8 mouse cellular contexts compared by ENCODE assay signal in the genomic region with DNA sequence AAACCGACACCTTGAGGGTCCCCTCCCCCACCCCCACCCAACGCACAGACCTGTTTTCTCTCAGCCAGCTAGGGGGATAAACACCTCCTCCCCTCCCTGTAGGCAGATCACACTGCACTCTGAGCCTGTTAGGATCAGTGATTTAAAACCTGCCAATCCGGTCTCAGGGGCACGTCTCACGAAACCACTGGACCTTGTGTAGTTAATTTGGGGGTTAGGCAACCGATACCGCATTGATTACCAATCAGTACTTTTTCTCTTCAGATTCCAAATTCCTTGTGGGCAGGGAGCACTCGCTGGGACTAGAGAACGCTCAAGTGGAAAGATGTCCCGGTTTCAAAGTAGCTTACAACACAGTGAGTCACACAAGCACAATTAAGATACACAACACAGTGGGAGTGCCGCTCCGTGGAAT.
DNase-seq lines count a peak whose midpoint lies in the region; ATAC-seq and TF ChIP-seq lines count a peak whose summit lies in the region.

No protein-coding gene starts in this region.

- peak overlapping the region; percentile 88 for H3K9ac ChIP-seq in heart, embryonic 14.5 days (ENCODE audit: low read length)
- H3K9ac ChIP-seq in MEL (ENCODE audit: control insufficient read depth, low read depth, low read length, poor library complexity, severe bottlenecking), result peak overlapping the region; percentile 67
- peak overlapping the region; percentile 87 for H3K9ac ChIP-seq in heart, embryonic 16.5 days (ENCODE audit: low read length)

- TF ChIP-seq POLR2A in MEL (IDR thresholded peaks at IDR 0.05; ENCODE audit: control insufficient read depth in 1 of 2, insufficient read depth in 1 of 2, low read depth in 1 of 2, low read length in 2 of 2, poor library complexity in 1 of 2), result no peak

- H3K27me3 ChIP-seq in heart, embryonic 14.5 days (ENCODE audit: control insufficient read depth, insufficient read depth, low read length), result no peaks in the 10 kb centered on the region
- H3K27me3 ChIP-seq in MEL (ENCODE audit: control insufficient read depth in 1 of 2, insufficient read depth in 2 of 2, low read length in 2 of 2), result no peaks in the 10 kb centered on the region; a peak in 1 of 4 replicates
- H3K27me3 ChIP-seq in heart, embryonic 16.5 days (ENCODE audit: control insufficient read depth, insufficient read depth, low read length), result no peaks in the 10 kb centered on the region
- peaks cover 72% of the 10 kb centered on the region for H3K27me3 ChIP-seq in midbrain, embryonic 10.5 days (ENCODE audit: low read depth, poor library complexity, severe bottlenecking)

- H3K4me2 ChIP-seq in heart, embryonic 14.5 days (ENCODE audit: low read length), result peak overlapping the region; percentile 88
- H3K4me2 ChIP-seq in heart, embryonic 16.5 days (ENCODE audit: low read depth, low read length), result peak overlapping the region; percentile 86

- no peaks in the 10 kb centered on the region for H3K36me3 ChIP-seq in heart, embryonic 14.5 days (ENCODE audit: control insufficient read depth, insufficient read depth, low read length)
- H3K36me3 ChIP-seq in MEL (ENCODE audit: control insufficient read depth in 1 of 2, insufficient read depth in 2 of 2, low read length in 2 of 2), result peaks cover 0 to 7% of the 10 kb centered on the region in 2 experiments; a peak in 2 of 4 replicates
- H3K36me3 ChIP-seq in heart, embryonic 16.5 days (ENCODE audit: control insufficient read depth, insufficient read depth), result no peaks in the 10 kb centered on the region
- H3K36me3 ChIP-seq in midbrain, embryonic 10.5 days, result no peaks in the 10 kb centered on the region

- no peak for TF ChIP-seq CTCF in MEL (IDR thresholded peaks at IDR 0.05 in 2 of 3, conservative IDR thresholded peaks at IDR 0.05 in 1 of 3; ENCODE audit: control insufficient read depth in 1 of 3, insufficient read depth in 1 of 3, low read depth in 2 of 3, low read length in 3 of 3, poor library complexity in 1 of 3, severe bottlenecking in 1 of 3)

- no peak for ATAC-seq in heart, embryonic 14.5 days (ENCODE audit: insufficient number of reproducible peaks, insufficient read depth, low FRiP score, low read depth)
- ATAC-seq in heart, embryonic 16.5 days (replicated peaks; ENCODE audit: extremely low read depth, insufficient read depth, low FRiP score), result 0 out of 2 replicates have a peak, but pooled peaks have one; percentile 18
- no peak for ATAC-seq in megakaryocyte-erythroid progenitor cell, adult 5-6 weeks (replicated peaks; ENCODE audit: low FRiP score, low TSS enrichment, poor library complexity, severe bottlenecking)

- H3K4me3 ChIP-seq in heart, embryonic 14.5 days (ENCODE audit: control insufficient read depth in 1 of 2, insufficient read depth in 1 of 2, low read depth in 1 of 2, low read length in 2 of 2), result peak overlapping the region; percentile 87 to 97
- H3K4me3 ChIP-seq in MEL (ENCODE audit: control insufficient read depth in 1 of 2, insufficient read depth in 1 of 2, low read depth in 2 of 2, low read length in 2 of 2), result peak overlapping the region; percentile 46 to 82
- H3K4me3 ChIP-seq in heart, embryonic 16.5 days (ENCODE audit: low read length), result peak overlapping the region; percentile 66
- peak overlapping the region; percentile 86 for H3K4me3 ChIP-seq in midbrain, embryonic 10.5 days

- H3K4me1 ChIP-seq in heart, embryonic 14.5 days (ENCODE audit: control insufficient read depth in 2 of 2, insufficient read depth in 2 of 2, low read length in 2 of 2), result peaks cover 4 to 7% of the 10 kb centered on the region in 2 experiments
- H3K4me1 ChIP-seq in MEL (ENCODE audit: control insufficient read depth in 1 of 2, insufficient read depth in 2 of 2, low read length in 2 of 2), result peaks cover 15 to 18% of the 10 kb centered on the region in 2 experiments
- peaks cover 17% of the 10 kb centered on the region for H3K4me1 ChIP-seq in heart, embryonic 16.5 days (ENCODE audit: control insufficient read depth, insufficient read depth, low read length)
- peaks cover 31% of the 10 kb centered on the region for H3K4me1 ChIP-seq in midbrain, embryonic 10.5 days

- no peak for TF ChIP-seq RAD21 in MEL (IDR thresholded peaks at IDR 0.05; ENCODE audit: low read depth, low read length)

- H3K27ac ChIP-seq in heart, embryonic 14.5 days (replicated peaks in 1 of 2; ENCODE audit: control insufficient read depth in 1 of 2, insufficient read depth in 1 of 2, low read depth in 2 of 2, low read length in 2 of 2), result 0 out of 4 replicates have a peak overlapping the region, but pooled peaks of 1 of the 2 experiments have one; percentile 85
- H3K27ac ChIP-seq in MEL (ENCODE audit: control insufficient read depth, low read depth, low read length), result no peak overlapping the region
- no peak overlapping the region for H3K27ac ChIP-seq in heart, embryonic 16.5 days (ENCODE audit: low read length)
- H3K27ac ChIP-seq in midbrain, embryonic 10.5 days (replicated peaks), result peak overlapping the region; percentile 89

- DNase-seq in heart, adult 8-10 months (ENCODE audit: low spot score), result no peak
- DNase-seq in MEL (ENCODE audit: low read depth, low spot score), result no peak
- DNase-seq in midbrain, embryonic 10.5 days (ENCODE audit: low spot score), result peak; percentile 41
- no peak for DNase-seq in adrenal gland, postnatal 25 days
- DNase-seq in cerebellum, adult 8-10 months, result no peak

- under 1% methylated on average over 12 of the region's 12 CpGs for WGBS in heart, embryonic 14.5 days
- WGBS in heart, embryonic 16.5 days, result 2% methylated on average over 12 of the region's 12 CpGs
- 1% methylated on average over 12 of the region's 12 CpGs for WGBS in midbrain, embryonic 10.5 days

- TF ChIP-seq EP300 in MEL (IDR thresholded peaks at IDR 0.05; ENCODE audit: low read depth in 1 of 2, low read length in 2 of 2), result no peak

- H3K9me3 ChIP-seq in heart, embryonic 14.5 days (ENCODE audit: control insufficient read depth, low read length), result no peaks in the 10 kb centered on the region
- no peaks in the 10 kb centered on the region for H3K9me3 ChIP-seq in MEL (replicated peaks; ENCODE audit: insufficient read depth, low read length)
- no peaks in the 10 kb centered on the region for H3K9me3 ChIP-seq in heart, embryonic 16.5 days (replicated peaks; ENCODE audit: control insufficient read depth, low read length)
- H3K9me3 ChIP-seq in midbrain, embryonic 10.5 days (replicated peaks), result no peaks in the 10 kb centered on the region

- peaks cover 3% of the 10 kb centered on the region; the same call in 1 of the 2 replicates for H3K79me2 ChIP-seq in MEL (ENCODE audit: control insufficient read depth, insufficient read depth, low read length, poor library complexity)

TF ChIP-seq in MEL, 35 proteins besides CTCF, POLR2A, EP300 and RAD21:
- TF ChIP-seq GABPA (IDR thresholded peaks at IDR 0.05; ENCODE audit: low read depth, low read length), result no peak
- no peak for TF ChIP-seq MAZ (IDR thresholded peaks at IDR 0.05; ENCODE audit: low read depth, low read length)
- no peak for TF ChIP-seq POLR2AphosphoS5 (IDR thresholded peaks at IDR 0.05; ENCODE audit: borderline replicate concordance, low read depth, low read length)
- no peak for TF ChIP-seq E2F4 (IDR thresholded peaks at IDR 0.05; ENCODE audit: borderline replicate concordance, low read depth, low read length)
- no peak for TF ChIP-seq SIN3A (IDR thresholded peaks at IDR 0.05; ENCODE audit: low read length)
- TF ChIP-seq ETS1 (IDR thresholded peaks at IDR 0.05; ENCODE audit: low read depth, low read length), result no peak
- TF ChIP-seq NRF1 (IDR thresholded peaks at IDR 0.05; ENCODE audit: insufficient read depth, low read depth, low read length, poor library complexity, severe bottlenecking), result no peak
- TF ChIP-seq SMC3 (IDR thresholded peaks at IDR 0.05; ENCODE audit: low read depth, low read length), result no peak
- no peak for TF ChIP-seq POLR2AphosphoS2 (IDR thresholded peaks at IDR 0.05; ENCODE audit: low read length)
- TF ChIP-seq TCF12 (IDR thresholded peaks at IDR 0.05; ENCODE audit: low read depth, low read length), result no peak
- TF ChIP-seq CHD1 (IDR thresholded peaks at IDR 0.05; ENCODE audit: low read depth, low read length), result no peak
- no peak for TF ChIP-seq RCOR1 (IDR thresholded peaks at IDR 0.05; ENCODE audit: low read depth, low read length)
- no peak for TF ChIP-seq MXI1 (IDR thresholded peaks at IDR 0.05; ENCODE audit: low read depth, low read length)
- TF ChIP-seq USF2 (IDR thresholded peaks at IDR 0.05; ENCODE audit: borderline replicate concordance in 1 of 2, insufficient read depth in 1 of 2, low read depth in 1 of 2, low read length in 2 of 2), result no peak
- TF ChIP-seq ZNF384 (IDR thresholded peaks at IDR 0.05; ENCODE audit: low read depth, low read length), result no peak
- no peak for TF ChIP-seq GATA1 (IDR thresholded peaks at IDR 0.05; ENCODE audit: low read depth, low read length)
- TF ChIP-seq ZKSCAN1 (IDR thresholded peaks at IDR 0.05; ENCODE audit: low read depth, low read length), result no peak
- no peak for TF ChIP-seq ZMIZ1 (IDR thresholded peaks at IDR 0.05; ENCODE audit: low read depth, low read length)
- TF ChIP-seq ELF1 (IDR thresholded peaks at IDR 0.05; ENCODE audit: low read depth, low read length), result no peak
- TF ChIP-seq JUND (IDR thresholded peaks at IDR 0.05; ENCODE audit: low read depth, low read length), result no peak
